Mouse (Mus musculus) layer of hippocampus, adult 18-20 months (tissue): ENCODE measurements around the gene Figla. TPM values are rescaled to one million over a fixed set of nuclear protein-coding genes. Genes with fewer than 3 reads are reported as not detected.

Experiments used
- DNase-seq, 2 experiments: peaks; one replicate each; pipeline ENCODE4 v3.0.0; 2022; ENCODE audit warnings: low spot score in 2 of 2
- total RNA-seq, 2 experiments: library from RNA; stranded (reverse); gene quantifications; 2 replicates each; pipeline ENCODE4 v1.2.3; 2021

The Figla gene
- total RNA-seq, 2 experiments from 2014 or later, result not detected

DNA sequence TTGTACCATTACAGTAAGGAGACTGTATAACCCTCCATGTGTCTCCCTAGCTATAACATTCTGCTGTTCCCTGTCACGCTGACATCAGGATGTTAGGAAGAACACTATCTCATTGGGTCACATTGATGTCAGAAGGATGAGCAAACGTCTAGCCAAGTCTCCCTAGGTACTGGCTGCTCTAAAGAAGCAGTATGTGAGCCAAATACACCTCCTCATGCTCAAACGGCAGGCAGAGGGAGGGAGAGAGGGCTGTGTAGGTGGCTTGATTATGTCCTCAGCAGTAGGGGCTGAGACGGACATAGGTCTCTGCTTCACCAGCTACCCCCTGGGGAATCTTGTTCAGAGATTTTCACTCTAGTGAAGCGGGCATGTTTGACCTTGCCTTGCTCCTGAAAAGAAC lies 51.2 kb downstream of the Figla start:
- no peak for DNase-seq

DNA sequence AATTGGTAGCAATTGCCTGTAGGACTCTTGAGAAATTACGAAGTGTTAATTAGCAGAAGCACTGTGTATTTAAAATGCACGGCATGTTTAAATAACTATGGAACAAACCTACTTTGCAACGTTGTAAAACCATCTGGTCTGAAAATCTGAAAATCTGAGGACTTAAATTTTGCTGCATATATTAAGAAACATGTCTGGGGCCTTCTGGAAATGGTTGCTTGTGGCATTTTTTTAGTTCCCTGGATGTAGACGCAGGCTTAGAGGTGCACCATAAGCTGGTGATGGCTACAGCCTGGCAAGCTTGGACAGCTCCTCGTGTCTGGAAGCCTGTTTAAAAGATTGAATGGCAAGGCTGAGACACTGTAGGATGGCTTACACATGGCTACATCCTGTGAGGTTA lies 53.0 kb downstream of the Figla start:
- peak in 1 of 2 experiments; percentile 55 for DNase-seq

GRCm38 (mm10) chr6:86069856-86070255 lies 53.9 kb downstream of the Figla start:
- DNase-seq, result no peak

DNA sequence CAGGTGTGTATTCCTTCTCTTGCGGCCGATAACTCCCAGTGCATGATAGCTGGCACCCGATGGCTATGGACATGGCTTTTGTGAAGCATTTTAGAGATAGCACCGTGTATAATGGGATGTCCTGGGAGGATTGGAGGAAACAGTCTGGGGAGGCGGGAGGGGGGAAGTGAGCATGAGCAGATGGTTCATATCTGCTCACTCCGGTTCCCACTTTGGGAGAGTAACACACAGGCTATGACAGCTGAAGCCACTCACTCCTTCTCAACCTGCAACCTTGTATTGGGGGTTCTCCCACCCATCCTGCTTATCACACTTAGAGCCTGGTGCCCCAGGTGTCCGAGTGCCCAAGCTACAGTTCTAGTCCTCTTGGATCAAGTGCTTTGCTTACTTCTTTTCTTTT lies 54.3 kb downstream of the Figla start:
- peak in 1 of 2 experiments; percentile 53 for DNase-seq

Other genes with a start within 250 kb of the Figla start
- gene Nat8f6, start 195.2 kb upstream of the Figla start, total RNA-seq, result 1 to 10 TPM; 1.1 to 1.3 TPM
- gene Nat8f5, start 195.2 kb upstream of the Figla start, total RNA-seq, result 1 to 10 TPM; 6.7 to 7.3 TPM
- 1 to 10 TPM; 4.4 to 4.6 TPM for gene Nat8, start 184.1 kb upstream of the Figla start, total RNA-seq
- 1 to 10 TPM; 2.4 to 4.2 TPM for gene Nat8f2, start 147.0 kb upstream of the Figla start, total RNA-seq
- 1 to 10 TPM; 7.6 to 8.5 TPM for gene Nat8f4, start 111.3 kb upstream of the Figla start, total RNA-seq
- gene Tprkb, start 104.3 kb upstream of the Figla start, total RNA-seq, result 10 to 100 TPM; 81.6 to 98.0 TPM
- 10 to 100 TPM; 24.8 to 28.5 TPM for gene Nat8f1, start 100.5 kb upstream of the Figla start, total RNA-seq
- 10 to 100 TPM; 71.2 to 76.1 TPM for gene Dusp11, start 54.5 kb upstream of the Figla start, total RNA-seq
- gene Add2, start 12.5 kb downstream of the Figla start, total RNA-seq, result 100 to 1,000 TPM; 267 to 269 TPM
- gene Tgfa, start 179.1 kb downstream of the Figla start, total RNA-seq, result 10 to 100 TPM; 25.3 to 25.4 TPM